Mouse (Mus musculus) olfactory bulb, adult 2 months (tissue): ENCODE data around the gene Syt1.

ENCODE experiments used
- CTCF ChIP-seq: fragments of 200-500 bp; IDR thresholded peaks from 2 replicates; pipeline ENCODE4 v1.5.1; 2012; ENCODE audit warnings: low read depth, mild to moderate bottlenecking, low read length, moderate library complexity; ENCODE audit not compliant: insufficient read depth
- POLR2A ChIP-seq: fragments of 200-500 bp; IDR thresholded peaks from 2 replicates; pipeline ENCODE4 v1.6.1; 2012; ENCODE audit warnings: mild to moderate bottlenecking, low read depth, low read length, moderate library complexity; ENCODE audit not compliant: insufficient read depth

DNA sequence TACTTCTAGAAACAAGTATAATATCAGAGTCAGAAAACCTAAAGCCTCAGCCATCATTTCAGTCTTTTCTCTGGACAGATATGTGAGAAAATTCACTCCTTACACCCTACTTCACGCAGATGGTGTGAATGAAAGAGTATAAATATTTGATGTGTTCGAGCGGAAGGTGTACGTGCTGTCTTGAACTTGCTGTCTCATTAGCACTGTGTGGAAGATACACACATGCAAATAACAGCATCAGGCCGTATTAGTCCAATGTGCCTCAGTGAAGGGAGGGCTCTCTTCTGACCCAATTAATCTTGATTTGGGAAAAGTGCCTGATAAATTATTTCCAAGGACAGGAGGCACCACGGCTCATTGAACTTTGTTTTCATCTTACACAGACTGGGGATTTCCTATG lies 154.8 kb downstream of the Syt1 start:
- TF ChIP-seq POLR2A (no peak), CTCF (no peak)
